Mouse (Mus musculus) hindbrain, embryonic 16.5 days (tissue): Measurements from ENCODE around the gene Dnajc1. TPM values are rescaled to one million over a fixed set of nuclear protein-coding genes. Genes with fewer than 3 reads are reported as not detected.

Experiments used
- ATAC-seq: fragments of 200-750 bp; cut with Nextera tagmentation; 2 replicates; pipeline ENCODE4 v1.8.0; 2017; ENCODE audit warnings: moderate TSS enrichment, moderate library complexity
- H3K27ac ChIP-seq: fragments of 300-500 bp; sonication (generic); 2 replicates; pipeline ENCODE4 v1.5.1; 2014; ENCODE audit warnings: low read depth, mild to moderate bottlenecking, control low read depth, low read length, moderate library complexity
- H3K27me3 ChIP-seq: fragments of 300-500 bp; sonication (generic); replicated peaks from 2 replicates; pipeline ENCODE4 v1.6.1; 2014; ENCODE audit warnings: low read length; ENCODE audit not compliant: control insufficient read depth, insufficient read depth
- H3K36me3 ChIP-seq: fragments of 300-500 bp; sonication (generic); 2 replicates; pipeline ENCODE4 v1.6.1; 2014; ENCODE audit warnings: mild to moderate bottlenecking, low read length, moderate library complexity, mixed read lengths; ENCODE audit not compliant: control insufficient read depth, insufficient read depth
- H3K4me1 ChIP-seq: fragments of 300-500 bp; sonication (generic); 2 replicates; pipeline ENCODE4 v1.6.1; 2014; ENCODE audit warnings: low read depth, low read length; ENCODE audit not compliant: control insufficient read depth, insufficient read depth
- H3K4me2 ChIP-seq: fragments of 300-500 bp; sonication (generic); 2 replicates; pipeline ENCODE4 v1.6.1; 2014; ENCODE audit warnings: mild to moderate bottlenecking, low read length, control low read depth, moderate library complexity
- H3K4me3 ChIP-seq: fragments of 300-500 bp; sonication (generic); 2 replicates; pipeline ENCODE4 v1.5.1; 2014; ENCODE audit warnings: mild to moderate bottlenecking, low read length, control low read depth, moderate library complexity
- H3K9ac ChIP-seq: fragments of 300-500 bp; sonication (generic); 2 replicates; pipeline ENCODE4 v1.6.1; 2014; ENCODE audit warnings: low read depth, mild to moderate bottlenecking, control low read depth, low read length, moderate library complexity
- H3K9me3 ChIP-seq: fragments of 300-500 bp; sonication (generic); 2 replicates; pipeline ENCODE4 v1.6.1; 2014; ENCODE audit warnings: mild to moderate bottlenecking, low read length, moderate library complexity; ENCODE audit not compliant: control insufficient read depth
- WGBS: fragments of 180-500 bp; shearing (Covaris S2); extraction: QIAGEN DNeasy Blood & Tissue Kit; methylation state at CpG from one replicate; pipeline ENCODE4 v1.1.7; 2014; 5-methylcytosine and 5-hydroxymethylcytosine counted together
- polyA plus RNA-seq: library from polyadenylated mRNA; unstranded; fragments of >200 nt; fragmentation: Nextera tagmentation; extraction: Ambion mirVana; gene quantifications from 2 replicates; pipeline ENCODE4 v1.2.1, GENCODE M21; 2015

The Dnajc1 gene
- polyA plus RNA-seq, 1 experiment from 2014 or later, result 21.7 TPM

GRCm38 (mm10) chr2:18310261-18311104 lies 82.1 kb downstream of the Dnajc1 start:
- Histone ChIP-seq H3K36me3 (no peaks in the 10 kb centered on the region), H3K27ac (no peak overlapping the region), H3K4me2 (no peak overlapping the region), H3K9me3 (no peaks in the 10 kb centered on the region), H3K4me3 (no peak overlapping the region), H3K27me3 (no peaks in the 10 kb centered on the region), H3K4me1 (no peaks in the 10 kb centered on the region), H3K9ac (no peak overlapping the region)
- 64% methylated on average over 4 of the region's 4 CpGs for WGBS
- ATAC-seq, result no peak

DNA sequence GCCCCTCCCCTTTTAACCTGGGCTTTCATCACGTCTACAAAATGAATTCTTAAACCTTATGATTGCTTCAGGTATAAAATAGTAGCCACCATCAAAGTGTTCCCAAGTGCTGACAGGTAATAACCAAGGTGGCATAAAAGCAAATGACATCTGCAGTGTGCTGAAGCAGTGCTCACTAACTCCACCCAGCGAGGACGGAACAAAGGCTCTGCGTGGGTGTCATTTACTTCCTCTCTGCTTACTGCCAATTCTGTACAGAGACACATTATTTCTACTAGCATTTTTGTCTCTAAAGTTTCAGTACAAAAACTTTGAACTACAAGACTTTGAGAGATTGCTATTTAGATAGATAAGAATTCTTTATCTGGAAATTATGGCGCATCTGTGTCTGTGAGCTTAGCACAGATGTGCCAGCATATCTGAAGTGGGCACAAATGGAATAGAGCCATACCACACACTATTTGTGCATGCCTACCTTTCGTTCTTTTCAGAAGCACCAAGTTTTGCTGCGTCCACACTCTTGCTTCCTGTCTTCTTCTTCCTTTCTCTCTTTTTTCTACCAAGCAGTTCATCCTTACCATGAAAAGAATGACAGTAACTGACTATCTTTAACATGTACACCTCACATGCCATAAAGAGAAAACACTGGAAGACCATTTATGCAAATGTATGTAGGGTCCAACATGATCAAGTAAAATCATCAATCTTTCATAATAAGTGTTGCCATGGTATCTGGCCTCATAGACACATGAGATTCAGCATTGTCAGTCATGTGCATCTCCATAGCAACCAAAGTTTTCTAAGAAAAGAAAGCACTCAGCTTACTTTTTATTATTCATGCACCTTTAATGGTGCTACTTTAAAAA lies 85.0 kb downstream of the Dnajc1 start:
- H3K4me2 ChIP-seq, result no peak overlapping the region
- H3K27ac ChIP-seq, result no peak overlapping the region
- H3K4me3 ChIP-seq, result no peak overlapping the region
- H3K27me3 ChIP-seq, result no peaks in the 10 kb centered on the region
- 79% methylated on average over 7 of the region's 7 CpGs for WGBS
- no peak overlapping the region for H3K9ac ChIP-seq
- H3K9me3 ChIP-seq, result no peaks in the 10 kb centered on the region
- no peaks in the 10 kb centered on the region for H3K36me3 ChIP-seq
- ATAC-seq, result no peak
- H3K4me1 ChIP-seq, result no peaks in the 10 kb centered on the region

DNA sequence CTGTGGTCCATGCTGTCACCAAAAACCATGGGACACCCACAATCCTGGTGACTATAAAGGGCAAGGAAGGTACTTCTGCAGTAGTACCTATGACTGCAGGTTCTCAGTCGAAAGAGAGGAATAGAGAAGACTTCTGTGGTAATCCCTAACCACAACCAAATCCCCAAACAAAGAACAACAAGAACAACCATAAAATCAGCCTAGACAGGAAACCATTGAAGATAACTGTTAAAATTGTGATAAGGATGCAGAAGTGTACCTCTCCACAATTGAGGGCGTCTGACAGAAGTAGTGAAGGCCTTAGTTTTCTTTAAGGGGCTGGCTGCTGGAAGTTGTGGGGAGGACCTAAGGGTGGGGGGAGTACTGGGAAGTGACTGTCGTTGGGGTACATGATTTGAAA lies 91.7 kb downstream of the Dnajc1 start:
- Histone ChIP-seq H3K4me1 (no peaks in the 10 kb centered on the region), H3K4me3 (no peak overlapping the region), H3K9me3 (no peaks in the 10 kb centered on the region), H3K9ac (no peak overlapping the region), H3K36me3 (no peaks in the 10 kb centered on the region), H3K27ac (no peak overlapping the region), H3K4me2 (no peak overlapping the region), H3K27me3 (no peaks in the 10 kb centered on the region)
- WGBS, result 94% methylated on average over 3 of the region's 3 CpGs
- ATAC-seq, result no peak

DNA sequence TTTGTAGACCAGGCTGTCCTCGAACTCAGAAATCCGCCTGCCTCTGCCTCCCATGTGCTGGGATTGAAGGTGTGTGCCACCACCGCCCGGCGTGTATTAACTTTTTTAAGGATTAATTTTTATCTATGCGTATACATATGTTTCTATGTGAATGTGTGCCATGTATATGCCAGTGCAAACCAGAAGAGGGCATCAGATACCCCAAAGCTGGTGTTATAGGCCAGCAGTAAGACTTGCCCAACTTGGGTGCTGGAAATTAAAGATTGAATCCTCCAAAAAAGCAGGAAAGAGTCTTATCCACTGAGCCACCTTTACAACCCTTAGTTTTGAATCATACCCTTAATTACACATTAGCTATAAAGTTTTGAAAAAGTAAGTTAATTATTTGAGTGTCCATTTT lies 107.5 kb downstream of the Dnajc1 start:
- Histone ChIP-seq H3K4me1 (no peaks in the 10 kb centered on the region), H3K4me2 (no peak overlapping the region), H3K27ac (no peak overlapping the region), H3K9me3 (peaks cover 3% of the 10 kb centered on the region; the same call in 1 of the 2 replicates), H3K27me3 (no peaks in the 10 kb centered on the region), H3K4me3 (no peak overlapping the region), H3K9ac (no peak overlapping the region), H3K36me3 (peaks cover 9% of the 10 kb centered on the region)
- no peak for ATAC-seq
- WGBS, result 95% methylated on average over 6 of the region's 6 CpGs

DNA sequence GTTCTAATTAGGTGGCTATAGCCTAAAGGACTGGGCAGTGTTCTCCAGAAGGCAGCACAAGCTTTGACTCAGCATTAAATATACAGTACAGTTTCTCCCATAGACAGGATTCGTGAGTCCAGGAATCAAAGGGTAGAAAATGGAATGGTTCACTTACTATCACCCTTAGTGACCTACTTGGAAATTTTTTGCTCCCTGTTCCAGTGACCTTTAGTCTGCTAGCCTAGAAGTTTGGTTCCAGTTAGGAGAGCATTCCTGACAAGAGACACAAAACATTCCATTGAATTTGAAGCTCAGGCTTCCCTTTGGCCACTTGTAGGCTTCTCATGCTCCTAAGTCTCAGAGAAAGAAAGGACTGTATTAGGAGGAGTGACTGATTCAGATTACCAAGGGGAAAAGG lies 126.9 kb downstream of the Dnajc1 start:
- no peak for ATAC-seq
- no peak overlapping the region for H3K4me2 ChIP-seq
- no peaks in the 10 kb centered on the region for H3K27me3 ChIP-seq
- H3K9me3 ChIP-seq, result no peaks in the 10 kb centered on the region
- 96% methylated on average over 1 of the region's 1 CpGs for WGBS
- no peak overlapping the region for H3K27ac ChIP-seq
- no peak overlapping the region for H3K9ac ChIP-seq
- no peaks in the 10 kb centered on the region for H3K4me1 ChIP-seq
- no peak overlapping the region for H3K4me3 ChIP-seq
- no peaks in the 10 kb centered on the region for H3K36me3 ChIP-seq

DNA sequence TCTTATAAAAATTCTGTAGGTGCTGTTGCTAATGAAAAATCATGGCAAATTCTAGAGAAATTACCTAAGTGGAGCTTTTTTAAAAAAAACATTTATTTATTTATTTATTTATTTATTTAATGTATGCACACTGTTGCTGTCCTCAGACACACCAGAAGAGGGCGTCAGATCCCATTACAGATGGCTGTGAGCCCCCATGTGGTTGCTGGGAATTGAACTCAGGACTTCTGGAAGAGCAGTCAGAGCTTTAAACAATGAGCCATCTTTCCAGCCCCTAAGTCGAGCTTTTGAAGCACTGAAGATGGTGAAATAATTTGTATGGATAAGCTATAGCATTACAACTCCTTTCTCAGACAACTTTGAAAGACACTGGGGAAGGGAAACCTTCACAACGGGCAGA lies 128.1 kb downstream of the Dnajc1 start:
- 86% methylated on average over 3 of the region's 3 CpGs for WGBS
- Histone ChIP-seq H3K4me2 (no peak overlapping the region), H3K27ac (no peak overlapping the region), H3K9ac (no peak overlapping the region), H3K27me3 (no peaks in the 10 kb centered on the region), H3K4me3 (no peak overlapping the region), H3K36me3 (no peaks in the 10 kb centered on the region), H3K9me3 (no peaks in the 10 kb centered on the region), H3K4me1 (no peaks in the 10 kb centered on the region)
- ATAC-seq, result no peak

- no peak overlapping the region for H3K27ac ChIP-seq
Observed at GRCm38 (mm10) chr2:18262298-18262697, 130.3 kb downstream of the Dnajc1 start.

DNA sequence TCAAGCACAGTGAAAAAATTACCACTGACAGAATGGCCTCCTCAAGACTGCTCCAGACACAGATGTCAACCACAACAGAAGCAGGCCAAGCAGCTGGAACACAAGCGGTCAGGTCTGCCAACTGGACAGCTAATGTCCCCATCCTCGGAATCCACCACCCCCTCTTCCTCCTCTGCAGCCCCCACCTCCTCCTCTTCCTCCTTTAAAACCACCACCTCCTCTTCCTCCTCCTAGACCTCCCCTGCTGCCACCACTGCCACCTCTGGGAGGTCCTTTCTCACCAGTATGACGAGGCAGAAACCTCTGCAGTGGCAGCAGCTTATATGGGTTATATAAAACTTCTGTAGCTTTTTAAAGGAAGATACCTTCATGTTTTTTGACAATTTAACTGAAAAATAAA lies 143.4 kb downstream of the Dnajc1 start:
- Histone ChIP-seq H3K9me3 (0 out of 2 replicates have a peak, but pooled peaks cover 3% of the 10 kb centered on the region), H3K9ac (no peak overlapping the region), H3K4me2 (no peak overlapping the region), H3K36me3 (peaks cover 8% of the 10 kb centered on the region), H3K4me1 (no peaks in the 10 kb centered on the region), H3K27me3 (no peaks in the 10 kb centered on the region), H3K4me3 (no peak overlapping the region), H3K27ac (no peak overlapping the region)
- 93% methylated on average over 3 of the region's 3 CpGs for WGBS
- no peak for ATAC-seq

More at GRCm38 (mm10) chr2:18262298-18262697, 130.3 kb downstream of the Dnajc1 start:
- Histone ChIP-seq H3K4me1 (no peaks in the 10 kb centered on the region), H3K9me3 (no peaks in the 10 kb centered on the region), H3K36me3 (no peaks in the 10 kb centered on the region), H3K9ac (no peak overlapping the region), H3K4me2 (no peak overlapping the region), H3K4me3 (no peak overlapping the region), H3K27me3 (no peaks in the 10 kb centered on the region)
- no peak for ATAC-seq
- 37% methylated on average over 1 of the region's 1 CpGs for WGBS

- no peak overlapping the region for H3K4me2 ChIP-seq
- H3K4me1 ChIP-seq, result peaks cover 3% of the 10 kb centered on the region; the same call in 1 of the 2 replicates
- no peaks in the 10 kb centered on the region for H3K36me3 ChIP-seq
- H3K9me3 ChIP-seq, result no peaks in the 10 kb centered on the region
- no peak overlapping the region for H3K9ac ChIP-seq
- no peak overlapping the region for H3K27ac ChIP-seq
- H3K4me3 ChIP-seq, result no peak overlapping the region
- no peak for ATAC-seq
- 97% methylated on average over 5 of the region's 5 CpGs for WGBS
- H3K27me3 ChIP-seq, result no peaks in the 10 kb centered on the region
Observed at GRCm38 (mm10) chr2:18235524-18235923, 157.1 kb downstream of the Dnajc1 start.
